Mouse (Mus musculus): ENCODE measurements around the gene Xylb.

GRCm38 (mm10) chr9:119352060-119352459, 5.1 kb upstream of the Xylb start:
- no peak for TF ChIP-seq POLR2A (IDR thresholded peaks at IDR 0.05; ENCODE audit: low read depth, low read length)
- peak; percentile 95 for TF ChIP-seq CTCF (IDR thresholded peaks at IDR 0.05; ENCODE audit: extremely low read depth, insufficient read depth, insufficient read length, insufficient replicate concordance)
